Mouse (Mus musculus): ENCODE data around the gene Vmn2r89.

GRCm38 (mm10) chr14:51486111-51486510, 34.5 kb downstream of the Vmn2r89 start:
- TF ChIP-seq CTCF (IDR thresholded peaks at IDR 0.05; ENCODE audit: low read depth): no peak
- TF ChIP-seq EP300 (IDR thresholded peaks at IDR 0.05; ENCODE audit: low read depth): no peak
